Mouse (Mus musculus) MEL (cell line): ENCODE results near the gene Cactin. TPM values are rescaled to one million over a fixed set of nuclear protein-coding genes. Genes with fewer than 3 reads are reported as not detected.

Source experiments
- DNase-seq: peaks from one replicate; pipeline ENCODE4 v3.0.0; 2011; ENCODE audit warnings: low read depth, low spot score
- H3K27ac ChIP-seq: 2 replicates; pipeline ENCODE4 v1.5.1; 2012; ENCODE audit warnings: low read depth, mild to moderate bottlenecking, control low read depth, low read length, moderate library complexity; ENCODE audit not compliant: control insufficient read depth
- H3K27me3 ChIP-seq, 2 experiments: fragments of 150-350 bp in 1 of 2; sonication (generic) in 1 of 2; 2 replicates each; pipeline ENCODE4 v1.6.1; 2012; ENCODE audit warnings: low read length in 2 of 2, mild to moderate bottlenecking in 2 of 2, improper control_type of control experiment in 1 of 2, moderate library complexity in 1 of 2; ENCODE audit not compliant: insufficient read depth in 2 of 2, control insufficient read depth in 1 of 2
- H3K36me3 ChIP-seq, 2 experiments: 2 replicates each; pipeline ENCODE4 v1.6.1; 2012 to 2014; ENCODE audit warnings: low read length in 2 of 2, improper control_type of control experiment in 1 of 2, inconsistent platforms in 1 of 2, mild to moderate bottlenecking in 1 of 2; ENCODE audit not compliant: insufficient read depth in 2 of 2, control insufficient read depth in 1 of 2
- H3K4me1 ChIP-seq, 2 experiments: fragments of 150-350 bp in 1 of 2; sonication (generic) in 1 of 2; 2 replicates each; pipeline ENCODE4 v1.6.1; 2012; ENCODE audit warnings: low read length in 2 of 2, improper control_type of control experiment in 1 of 2, mild to moderate bottlenecking in 1 of 2; ENCODE audit not compliant: insufficient read depth in 2 of 2, control insufficient read depth in 1 of 2
- H3K4me3 ChIP-seq, 2 experiments: fragments of 150-350 bp in 1 of 2; sonication (generic) in 1 of 2; 2 replicates each; pipeline ENCODE4 v1.5.1; 2012; ENCODE audit warnings: low read depth in 2 of 2, low read length in 2 of 2, mild to moderate bottlenecking in 2 of 2, moderate library complexity in 2 of 2, control low read depth in 1 of 2, improper control_type of control experiment in 1 of 2; ENCODE audit not compliant: control insufficient read depth in 1 of 2, insufficient read depth in 1 of 2
- H3K79me2 ChIP-seq: 2 replicates; pipeline ENCODE4 v1.6.1; 2012; ENCODE audit warnings: mild to moderate bottlenecking, low read length, moderate library complexity; ENCODE audit not compliant: control insufficient read depth, poor library complexity, insufficient read depth
- H3K9ac ChIP-seq: 2 replicates; pipeline ENCODE4 v1.6.1; 2012; ENCODE audit warnings: low read depth, mild to moderate bottlenecking, control low read depth, low read length, moderate library complexity; ENCODE audit not compliant: control insufficient read depth, poor library complexity, severe bottlenecking
- H3K9me3 ChIP-seq: fragments of 150-350 bp; sonication (generic); replicated peaks from 2 replicates; pipeline ENCODE4 v1.6.1; 2012; ENCODE audit warnings: mild to moderate bottlenecking, low read length, improper control_type of control experiment, moderate library complexity; ENCODE audit not compliant: insufficient read depth
- BHLHE40 ChIP-seq: IDR thresholded peaks from 2 replicates; pipeline ENCODE4 v1.6.1; 2012; ENCODE audit warnings: low read depth, mild to moderate bottlenecking, inconsistent platforms, low read length, improper control_type of control experiment, borderline replicate concordance
- CHD1 ChIP-seq: IDR thresholded peaks from 2 replicates; pipeline ENCODE4 v1.6.1; 2012; ENCODE audit warnings: low read depth, mild to moderate bottlenecking, inconsistent platforms, low read length, improper control_type of control experiment
- CTCF ChIP-seq, 3 experiments: IDR thresholded peaks in 2 of 3; conservative IDR thresholded peaks in 1 of 3; 2 replicates each; pipeline ENCODE4 v1.5.1; 2011 to 2012; ENCODE audit warnings: low read length in 3 of 3, low read depth in 2 of 3, mild to moderate bottlenecking in 2 of 3, improper control_type of control experiment in 1 of 3, inconsistent platforms in 1 of 3, mixed read lengths in 1 of 3, moderate library complexity in 1 of 3; ENCODE audit not compliant: control insufficient read depth in 1 of 3, insufficient read depth in 1 of 3, poor library complexity in 1 of 3, severe bottlenecking in 1 of 3
- E2F4 ChIP-seq: IDR thresholded peaks from 2 replicates; pipeline ENCODE4 v1.6.1; 2011; ENCODE audit warnings: low read depth, low read length, improper control_type of control experiment, borderline replicate concordance
- ETS1 ChIP-seq: IDR thresholded peaks from 2 replicates; pipeline ENCODE4 v1.6.1; 2012; ENCODE audit warnings: low read depth, mild to moderate bottlenecking, inconsistent platforms, low read length, improper control_type of control experiment, moderate library complexity
- GABPA ChIP-seq: IDR thresholded peaks from 2 replicates; pipeline ENCODE4 v1.6.1; 2012; ENCODE audit warnings: low read depth, mild to moderate bottlenecking, inconsistent platforms, low read length, improper control_type of control experiment, moderate library complexity
- GATA1 ChIP-seq: IDR thresholded peaks from 2 replicates; pipeline ENCODE4 v1.6.1; 2011; ENCODE audit warnings: low read depth, low read length, improper control_type of control experiment
- JUND ChIP-seq: IDR thresholded peaks from 2 replicates; pipeline ENCODE4 v1.6.1; 2011; ENCODE audit warnings: low read depth, mild to moderate bottlenecking, improper control_type of control experiment, low read length
- MAFK ChIP-seq: IDR thresholded peaks from 2 replicates; pipeline ENCODE4 v1.6.1; 2011; ENCODE audit warnings: low read depth, mild to moderate bottlenecking, low read length, improper control_type of control experiment, borderline replicate concordance
- MEF2A ChIP-seq: IDR thresholded peaks from 2 replicates; pipeline ENCODE4 v1.6.1; 2014; ENCODE audit warnings: low read depth, mild to moderate bottlenecking, inconsistent platforms, low read length, improper control_type of control experiment; ENCODE audit not compliant: poor library complexity, insufficient replicate concordance, severe bottlenecking; ENCODE audit errors: extremely low read depth
- MYC ChIP-seq: IDR thresholded peaks from 2 replicates; pipeline ENCODE4 v1.6.1; 2011; ENCODE audit warnings: low read depth, mild to moderate bottlenecking, low read length, improper control_type of control experiment, moderate library complexity
- NELFE ChIP-seq: IDR thresholded peaks from 2 replicates; pipeline ENCODE4 v1.6.1; 2011; ENCODE audit warnings: low read depth, low read length, improper control_type of control experiment
- POLR2AphosphoS2 ChIP-seq: IDR thresholded peaks from 2 replicates; pipeline ENCODE4 v1.6.1; 2011; ENCODE audit warnings: low read length, improper control_type of control experiment
- POLR2AphosphoS5 ChIP-seq: IDR thresholded peaks from 2 replicates; pipeline ENCODE4 v1.6.1; 2012; ENCODE audit warnings: low read depth, borderline replicate concordance, mild to moderate bottlenecking, inconsistent platforms, low read length, moderate library complexity, mixed read lengths
- RAD21 ChIP-seq: IDR thresholded peaks from 2 replicates; pipeline ENCODE4 v1.6.1; 2011; ENCODE audit warnings: mild to moderate bottlenecking, low read depth, low read length, improper control_type of control experiment
- SIN3A ChIP-seq: IDR thresholded peaks from 2 replicates; pipeline ENCODE4 v1.6.1; 2012; ENCODE audit warnings: low read length, improper control_type of control experiment, inconsistent platforms
- SMC3 ChIP-seq: IDR thresholded peaks from 2 replicates; pipeline ENCODE4 v1.6.1; 2011; ENCODE audit warnings: low read depth, low read length, improper control_type of control experiment
- TAL1 ChIP-seq: IDR thresholded peaks from 2 replicates; pipeline ENCODE4 v1.6.1; 2012; ENCODE audit warnings: mild to moderate bottlenecking, inconsistent platforms, low read length, moderate library complexity, mixed read lengths
- TBP ChIP-seq: IDR thresholded peaks from 2 replicates; pipeline ENCODE4 v1.8.0; 2011; ENCODE audit warnings: low read depth, low read length, improper control_type of control experiment
- TCF12 ChIP-seq: IDR thresholded peaks from 2 replicates; pipeline ENCODE4 v1.6.1; 2014; ENCODE audit warnings: low read depth, mild to moderate bottlenecking, inconsistent platforms, low read length, improper control_type of control experiment, moderate library complexity
- USF2 ChIP-seq, 2 experiments: IDR thresholded peaks; 2 replicates each; pipeline ENCODE4 v1.6.1; 2011 to 2012; ENCODE audit warnings: improper control_type of control experiment in 2 of 2, low read length in 2 of 2, borderline replicate concordance in 1 of 2, inconsistent platforms in 1 of 2, low read depth in 1 of 2, mild to moderate bottlenecking in 1 of 2; ENCODE audit not compliant: insufficient read depth in 1 of 2
- ZC3H11A ChIP-seq: IDR thresholded peaks from 2 replicates; pipeline ENCODE4 v1.6.1; 2012; ENCODE audit warnings: low read depth, mild to moderate bottlenecking, inconsistent platforms, low read length, improper control_type of control experiment
- ZKSCAN1 ChIP-seq: IDR thresholded peaks from 2 replicates; pipeline ENCODE4 v1.6.1; 2012; ENCODE audit warnings: low read depth, mild to moderate bottlenecking, inconsistent platforms, low read length, improper control_type of control experiment, moderate library complexity
- ZMIZ1 ChIP-seq: IDR thresholded peaks from 2 replicates; pipeline ENCODE4 v1.6.1; 2012; ENCODE audit warnings: low read depth, mild to moderate bottlenecking, inconsistent platforms, low read length, improper control_type of control experiment, moderate library complexity
- polyA plus RNA-seq, 2 experiments: library from polyadenylated mRNA; stranded (reverse) in 1 of 2; unstranded in 1 of 2; fragments of >175 nt in 1 of 2; fragments of >200 nt in 1 of 2; gene quantifications; 2 replicates each; pipeline versions ENCODE4 v1.2.1 to v1.2.4; 2012; ENCODE audit warnings: low replicate concordance in 2 of 2, low read depth in 1 of 2; ENCODE audit not compliant: insufficient read length in 2 of 2, insufficient read depth in 1 of 2, missing spikeins in 1 of 2
- total RNA-seq: library from RNA; depleted of rRNA; stranded (reverse); fragments of 300-350 nt; gene quantifications from 2 replicates; pipeline ENCODE4 v1.2.3, GENCODE M21; 2012

Cactin gene
- total and polyA plus RNA-seq, 3 experiments: 47.6 to 66.8 TPM; not detected in 1

GRCm38 (mm10) chr10:81322444-81322843, 1.5 kb downstream of the Cactin start:
- Histone ChIP-seq H3K9ac (peak overlapping the region; percentile 93), H3K4me3 (no peak overlapping the region), H3K9me3 (no peaks in the 10 kb centered on the region), H3K27ac (no peak overlapping the region), H3K36me3 (peaks cover 2 to 6% of the 10 kb centered on the region in 2 experiments; a peak in 2 of 4 replicates), H3K27me3 (no peaks in the 10 kb centered on the region), H3K4me1 (peaks cover 0 to 12% of the 10 kb centered on the region in 2 experiments; a peak in 3 of 4 replicates), H3K79me2 (peaks cover 20% of the 10 kb centered on the region)
- DNase-seq: no peak
- TF ChIP-seq TCF12: no peak
- no peak for TF ChIP-seq TAL1
- no peak for TF ChIP-seq GABPA
- TF ChIP-seq RAD21: no peak
- TF ChIP-seq CHD1: no peak
- TF ChIP-seq SMC3: no peak
- no peak for TF ChIP-seq POLR2AphosphoS2
- TF ChIP-seq GATA1: no peak
- TF ChIP-seq SIN3A: no peak
- no peak for TF ChIP-seq JUND
- no peak for TF ChIP-seq USF2 (IDR thresholded peaks at IDR 0.05; ENCODE audit: borderline replicate concordance in 1 of 2, insufficient read depth in 1 of 2, low read depth in 1 of 2, low read length in 2 of 2)
- no peak for TF ChIP-seq BHLHE40
- TF ChIP-seq MEF2A: no peak
- TF ChIP-seq ZKSCAN1: no peak
- no peak for TF ChIP-seq NELFE
- no peak for TF ChIP-seq MAFK
- no peak for TF ChIP-seq ZMIZ1
- no peak for TF ChIP-seq ETS1
- no peak for TF ChIP-seq POLR2AphosphoS5
- no peak for TF ChIP-seq TBP

- H3K9ac ChIP-seq: no peak overlapping the region
- H3K4me3 ChIP-seq: no peak overlapping the region
- no peak overlapping the region for H3K27ac ChIP-seq
- no peak for DNase-seq
- H3K4me1 ChIP-seq: peaks cover 0 to 12% of the 10 kb centered on the region in 2 experiments; a peak in 3 of 4 replicates
- peaks cover 2 to 6% of the 10 kb centered on the region in 2 experiments; a peak in 2 of 4 replicates for H3K36me3 ChIP-seq
- no peaks in the 10 kb centered on the region for H3K27me3 ChIP-seq
- H3K79me2 ChIP-seq: peaks cover 20% of the 10 kb centered on the region
- no peak for TF ChIP-seq ZC3H11A
- no peak for TF ChIP-seq POLR2AphosphoS2
- TF ChIP-seq TBP: no peak
- no peak for TF ChIP-seq JUND
- no peak for TF ChIP-seq SMC3
- TF ChIP-seq MEF2A: no peak
- no peak for TF ChIP-seq E2F4
- TF ChIP-seq CHD1: no peak
- no peak for TF ChIP-seq CTCF (IDR thresholded peaks at IDR 0.05 in 2 of 3, conservative IDR thresholded peaks at IDR 0.05 in 1 of 3; ENCODE audit: control insufficient read depth in 1 of 3, insufficient read depth in 1 of 3, low read depth in 2 of 3, low read length in 3 of 3, poor library complexity in 1 of 3, severe bottlenecking in 1 of 3)
- no peak for TF ChIP-seq NELFE
- TF ChIP-seq MYC: no peak
- TF ChIP-seq POLR2AphosphoS5: no peak
- no peaks in the 10 kb centered on the region for H3K9me3 ChIP-seq
Observed at GRCm38 (mm10) chr10:81323141-81323775, 2.4 kb downstream of the Cactin start.
